Mouse (Mus musculus) frontal cortex, adult 2 months (tissue): ENCODE results near the gene Sertad2. TPM values are rescaled to one million over a fixed set of nuclear protein-coding genes. Genes with fewer than 3 reads are reported as not detected.

Experiments
- DNase-seq, 2 experiments: peaks; one replicate each; pipeline ENCODE4 v3.0.0; 2022; ENCODE audit warnings: low spot score in 1 of 2; ENCODE audit errors: extremely low spot score in 1 of 2
- polyA plus RNA-seq: library from polyadenylated mRNA; depleted of rRNA; stranded (reverse); fragments of >200 nt; gene quantifications from 2 replicates; pipeline ENCODE4 v1.2.3, GENCODE M21; 2012; rRNA removed

The Sertad2 gene
- polyA plus RNA-seq, 1 experiment = 19.5 TPM

DNA sequence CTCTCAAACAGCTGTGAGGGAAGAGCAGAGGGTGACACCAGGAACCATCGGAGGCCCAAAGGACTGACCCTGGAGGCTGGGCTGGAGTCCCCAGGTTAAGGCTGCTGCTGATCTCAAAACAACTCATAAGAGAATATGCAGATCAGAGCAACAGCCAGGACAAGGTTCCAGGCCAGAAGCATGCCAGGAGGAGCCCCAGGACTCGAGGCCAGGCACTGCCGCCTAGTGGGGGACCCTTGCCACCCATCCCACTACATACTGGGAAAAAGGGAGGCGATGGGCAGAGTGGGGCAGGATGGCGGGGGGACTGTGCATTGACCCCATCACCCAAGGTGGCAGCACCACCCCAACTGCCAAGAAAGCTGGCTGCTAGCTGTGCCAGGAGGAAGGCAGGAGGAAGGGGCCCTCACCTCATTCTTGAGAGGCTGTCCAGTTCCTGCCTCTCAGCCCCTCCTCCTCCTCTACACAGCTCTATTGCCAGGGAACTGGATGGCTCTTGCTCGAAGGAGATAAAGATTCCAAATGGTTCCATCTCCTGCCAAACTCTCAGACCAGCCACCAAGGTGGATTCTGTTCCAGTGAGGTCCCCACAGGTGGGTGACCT is 128.8 kb downstream of the Sertad2 start:
- no peak for DNase-seq

DNA sequence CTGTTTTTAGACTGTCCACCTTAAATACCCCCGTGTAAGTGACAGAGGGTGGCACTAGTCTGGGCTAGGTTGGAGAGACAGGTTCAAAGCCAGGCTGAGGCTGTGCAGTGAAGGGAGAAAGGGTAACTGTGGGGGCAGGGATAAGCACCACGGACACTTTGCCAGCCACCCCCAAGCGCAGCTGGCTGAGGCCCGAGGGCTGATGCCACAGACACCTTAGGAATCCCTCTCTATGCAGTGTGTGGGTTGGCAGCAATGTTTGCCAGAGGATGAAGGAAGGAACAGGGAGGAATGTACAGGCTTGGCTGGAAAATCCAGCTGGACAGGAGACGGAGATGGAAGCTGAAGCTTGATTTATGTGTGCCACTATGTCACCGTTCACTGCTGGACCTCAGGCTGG is 129.5 kb downstream of the Sertad2 start:
- DNase-seq = no peak

GRCm38 (mm10) chr11:20679396-20679795 is 136.3 kb downstream of the Sertad2 start:
- DNase-seq = no peak

DNA sequence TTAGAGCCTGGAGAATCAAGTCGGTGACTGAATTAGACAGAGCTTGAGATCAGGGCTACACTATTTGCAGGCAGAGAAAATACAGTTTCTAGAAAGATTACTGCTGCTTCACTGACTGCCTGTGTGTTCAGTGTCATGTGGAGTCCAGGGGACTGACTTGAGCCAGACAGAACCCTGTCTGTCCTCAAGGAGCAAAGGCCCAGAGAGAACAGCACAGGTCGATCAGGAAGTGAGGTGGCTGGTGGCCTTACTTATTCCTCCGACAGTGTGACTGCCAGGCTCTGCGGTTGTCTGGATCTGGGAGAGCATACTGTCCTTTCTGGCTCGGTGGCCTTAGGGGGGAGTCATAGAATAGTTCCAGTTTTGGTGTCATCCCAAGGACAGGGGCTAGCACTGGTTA is 137.7 kb downstream of the Sertad2 start:
- DNase-seq = no peak

GRCm38 (mm10) chr11:20681679-20682078 is 138.6 kb downstream of the Sertad2 start:
- no peak for DNase-seq

- DNase-seq = peak; percentile 47 to 82
These were observed 147.9 kb downstream of the Sertad2 start for GRCm38 (mm10) chr11:20691000-20691399.

Other genes with a start within 250 kb of the Sertad2 start
- 24.3 and 30.8 TPM in 2 replicates for gene Slc1a4, start 210.5 kb upstream of the Sertad2 start, polyA plus RNA-seq
- 90.2 and 90.9 TPM in 2 replicates for gene Aftph, start 198.3 kb downstream of the Sertad2 start, polyA plus RNA-seq